Mouse (Mus musculus): Measurements from ENCODE around the gene St6galnac6. TPM values are rescaled to one million over a fixed set of nuclear protein-coding genes. Genes with fewer than 3 reads are reported as not detected.

The St6galnac6 gene
- polyA plus RNA-seq, 1 experiment: 22.3 TPM

GRCm38 (mm10) chr2:32582830-32583799 lies 16.4 kb upstream of the St6galnac6 start:
- WGBS: 12% methylated on average over 37 of the region's 37 CpGs
- Histone ChIP-seq H3K27ac (ENCODE audit: insufficient read depth, low read length) (no peak overlapping the region), H3K27me3 (ENCODE audit: control insufficient read depth, insufficient read depth, low read length) (peaks cover 1% of the 10 kb centered on the region; the same call in 1 of the 2 replicates), H3K4me1 (ENCODE audit: control insufficient read depth, insufficient read depth, insufficient read length) (peaks cover 5% of the 10 kb centered on the region; the same call in 1 of the 2 replicates), H3K36me3 (ENCODE audit: control insufficient read depth, insufficient read depth, low read length) (no peaks in the 10 kb centered on the region), H3K4me3 (ENCODE audit: extremely low read depth, insufficient read depth, insufficient read length) (peak overlapping the region; percentile 29; the same call in 1 of the 2 replicates)
- TF ChIP-seq POLR2A (IDR thresholded peaks at IDR 0.05; ENCODE audit: low read depth, low read length): no peak
- peak; percentile 90; the same call in 1 of the 2 replicates for TF ChIP-seq CTCF (IDR thresholded peaks at IDR 0.05; ENCODE audit: extremely low read depth, insufficient read depth, insufficient read length, insufficient replicate concordance)
- peak; percentile 63 to 74 for DNase-seq (ENCODE audit: low read depth in 1 of 2, low spot score in 2 of 2)

GRCm38 (mm10) chr2:32585149-32585714 lies 14.3 kb upstream of the St6galnac6 start:
- no peak for DNase-seq (ENCODE audit: low read depth in 1 of 2, low spot score in 2 of 2)
- Histone ChIP-seq H3K36me3 (ENCODE audit: control insufficient read depth, insufficient read depth, low read length) (peaks cover 6% of the 10 kb centered on the region), H3K4me3 (ENCODE audit: extremely low read depth, insufficient read depth, insufficient read length) (no peak overlapping the region), H3K27ac (ENCODE audit: insufficient read depth, low read length) (no peak overlapping the region), H3K27me3 (ENCODE audit: control insufficient read depth, insufficient read depth, low read length) (peaks cover 1% of the 10 kb centered on the region; the same call in 1 of the 2 replicates), H3K4me1 (ENCODE audit: control insufficient read depth, insufficient read depth, insufficient read length) (peaks cover 12% of the 10 kb centered on the region)
- 91% methylated on average over 7 of the region's 7 CpGs for WGBS
- no peak for TF ChIP-seq CTCF (IDR thresholded peaks at IDR 0.05; ENCODE audit: extremely low read depth, insufficient read depth, insufficient read length, insufficient replicate concordance)

- WGBS: under 1% methylated on average over 38 of the region's 38 CpGs
- Histone ChIP-seq H3K4me3 (ENCODE audit: extremely low read depth, insufficient read depth, insufficient read length) (peak within 1 kb of the TSS; percentile 86), H3K36me3 (ENCODE audit: control insufficient read depth, insufficient read depth, low read length) (peaks cover 10% of the 10 kb centered on the region), H3K4me1 (ENCODE audit: control insufficient read depth, insufficient read depth, insufficient read length) (peaks cover 12% of the 10 kb centered on the region), H3K27me3 (ENCODE audit: control insufficient read depth, insufficient read depth, low read length) (peaks cover 1% of the 10 kb centered on the region; the same call in 1 of the 2 replicates), H3K27ac (ENCODE audit: insufficient read depth, low read length) (peak within 1 kb of the TSS; percentile 85)
- TF ChIP-seq CTCF (IDR thresholded peaks at IDR 0.05; ENCODE audit: extremely low read depth, insufficient read depth, insufficient read length, insufficient replicate concordance) (peak; percentile 30; the same call in 1 of the 2 replicates), POLR2A (IDR thresholded peaks at IDR 0.05; ENCODE audit: low read depth, low read length) (peak; percentile 27; the same call in 1 of the 2 replicates)
- peak; percentile 85 to 89 for DNase-seq (ENCODE audit: low read depth in 1 of 2, low spot score in 2 of 2)
Observed at GRCm38 (mm10) chr2:32586871-32587351, 12.6 kb upstream of the St6galnac6 start, which contains the start of gene St6galnac4. Gene St6galnac4, plus strand, starts transcription at chr2:32587095.

- WGBS: 3% methylated on average over 9 of the region's 9 CpGs
- H3K4me1 ChIP-seq (ENCODE audit: control insufficient read depth, insufficient read depth, insufficient read length): peaks cover 12% of the 10 kb centered on the region
- peak overlapping the region; percentile 85 for H3K27ac ChIP-seq (ENCODE audit: insufficient read depth, low read length)
- H3K36me3 ChIP-seq (ENCODE audit: control insufficient read depth, insufficient read depth, low read length): peaks cover 14% of the 10 kb centered on the region
- DNase-seq (ENCODE audit: low read depth in 1 of 2, low spot score in 2 of 2): peak; percentile 60 to 66
- no peak for TF ChIP-seq POLR2A (IDR thresholded peaks at IDR 0.05; ENCODE audit: low read depth, low read length)
- TF ChIP-seq CTCF (IDR thresholded peaks at IDR 0.05; ENCODE audit: extremely low read depth, insufficient read depth, insufficient read length, insufficient replicate concordance): no peak
- peaks cover 1% of the 10 kb centered on the region; the same call in 1 of the 2 replicates for H3K27me3 ChIP-seq (ENCODE audit: control insufficient read depth, insufficient read depth, low read length)
- H3K4me3 ChIP-seq (ENCODE audit: extremely low read depth, insufficient read depth, insufficient read length): peak overlapping the region; percentile 86
Observed at GRCm38 (mm10) chr2:32587731-32588321, 11.7 kb upstream of the St6galnac6 start.

GRCm38 (mm10) chr2:32589213-32589795 lies 10.2 kb upstream of the St6galnac6 start:
- TF ChIP-seq POLR2A (IDR thresholded peaks at IDR 0.05; ENCODE audit: low read depth, low read length) (no peak), CTCF (IDR thresholded peaks at IDR 0.05; ENCODE audit: extremely low read depth, insufficient read depth, insufficient read length, insufficient replicate concordance) (no peak)
- Histone ChIP-seq H3K36me3 (ENCODE audit: control insufficient read depth, insufficient read depth, low read length) (peaks cover 15% of the 10 kb centered on the region), H3K27ac (ENCODE audit: insufficient read depth, low read length) (no peak overlapping the region), H3K27me3 (ENCODE audit: control insufficient read depth, insufficient read depth, low read length) (no peaks in the 10 kb centered on the region), H3K4me3 (ENCODE audit: extremely low read depth, insufficient read depth, insufficient read length) (no peak overlapping the region), H3K4me1 (ENCODE audit: control insufficient read depth, insufficient read depth, insufficient read length) (peaks cover 10% of the 10 kb centered on the region)
- DNase-seq (ENCODE audit: low read depth in 1 of 2, low spot score in 2 of 2): no peak
- 78% methylated on average over 11 of the region's 11 CpGs for WGBS

GRCm38 (mm10) chr2:32590224-32590623 lies 9.3 kb upstream of the St6galnac6 start:
- Histone ChIP-seq H3K4me3 (ENCODE audit: extremely low read depth, insufficient read depth, insufficient read length) (no peak overlapping the region), H3K27me3 (ENCODE audit: control insufficient read depth, insufficient read depth, low read length) (no peaks in the 10 kb centered on the region), H3K36me3 (ENCODE audit: control insufficient read depth, insufficient read depth, low read length) (peaks cover 21% of the 10 kb centered on the region), H3K4me1 (ENCODE audit: control insufficient read depth, insufficient read depth, insufficient read length) (peaks cover 10% of the 10 kb centered on the region), H3K27ac (ENCODE audit: insufficient read depth, low read length) (peak overlapping the region; percentile 15; the same call in 1 of the 2 replicates)
- no peak for TF ChIP-seq POLR2A (IDR thresholded peaks at IDR 0.05; ENCODE audit: low read depth, low read length)
- TF ChIP-seq CTCF (IDR thresholded peaks at IDR 0.05; ENCODE audit: extremely low read depth, insufficient read depth, insufficient read length, insufficient replicate concordance): no peak
- WGBS: 87% methylated on average over 10 of the region's 10 CpGs
- no peak for DNase-seq (ENCODE audit: low read depth in 1 of 2, low spot score in 2 of 2)

All from spleen, adult 2 months (tissue).